Mouse (Mus musculus) liver, adult 2 months (tissue): Measurements from ENCODE around the gene Atp8b4. TPM values are rescaled to one million over a fixed set of nuclear protein-coding genes. Genes with fewer than 3 reads are reported as not detected.

Experiments used
- DNase-seq: peaks from one replicate; pipeline ENCODE4 v3.0.0-alpha.2; 2011; ENCODE audit warnings: low read depth, low spot score; ENCODE audit errors: extremely low read depth
- H3K27ac ChIP-seq: fragments of 200-500 bp; replicated peaks from 2 replicates; pipeline ENCODE4 v1.5.1; 2012; ENCODE audit warnings: low read depth, mild to moderate bottlenecking, control low read depth, inconsistent platforms, low read length; ENCODE audit not compliant: insufficient read depth
- H3K27me3 ChIP-seq: fragments of 200-500 bp; 2 replicates; pipeline ENCODE4 v1.6.1; 2012; ENCODE audit warnings: mild to moderate bottlenecking, moderate library complexity, low read length, inconsistent platforms; ENCODE audit not compliant: control insufficient read depth, insufficient read depth
- H3K36me3 ChIP-seq: fragments of 200-500 bp; 2 replicates; pipeline ENCODE4 v1.6.1; 2012; ENCODE audit warnings: low read length, inconsistent platforms; ENCODE audit not compliant: control insufficient read depth, insufficient read depth
- H3K4me1 ChIP-seq: fragments of 200-500 bp; 2 replicates; pipeline ENCODE4 v1.6.1; 2011; ENCODE audit warnings: low read length; ENCODE audit not compliant: control insufficient read depth, insufficient read depth
- H3K4me3 ChIP-seq: fragments of 200-500 bp; 2 replicates; pipeline ENCODE4 v1.5.1; 2011; ENCODE audit warnings: low read depth, mild to moderate bottlenecking, control low read depth, low read length, moderate library complexity; ENCODE audit not compliant: insufficient read depth
- H3K79me2 ChIP-seq: fragments of 200-500 bp; 2 replicates; pipeline ENCODE4 v1.6.1; 2012; ENCODE audit warnings: inconsistent platforms, mild to moderate bottlenecking, low read length, moderate library complexity; ENCODE audit not compliant: control insufficient read depth, insufficient read depth
- H3K9ac ChIP-seq: fragments of 200-500 bp; 2 replicates; pipeline ENCODE4 v1.6.1; 2012; ENCODE audit warnings: low read depth, mild to moderate bottlenecking, control low read depth, inconsistent platforms, low read length
- CTCF ChIP-seq: fragments of 200-500 bp; IDR thresholded peaks from 2 replicates; pipeline ENCODE4 v1.5.1; 2011; ENCODE audit warnings: low read depth, low read length, control low read depth
- POLR2A ChIP-seq: fragments of 200-500 bp; IDR thresholded peaks from 2 replicates; pipeline ENCODE4 v1.6.1; 2011; ENCODE audit warnings: low read length, control low read depth; ENCODE audit not compliant: insufficient read depth; ENCODE audit errors: extremely low read depth
- WGBS: fragments of 180-500 bp; shearing (Covaris S2); methylation state at CpG from one replicate; pipeline ENCODE4 v1.1.7; 2018; 5-methylcytosine and 5-hydroxymethylcytosine counted together
- polyA plus RNA-seq: library from polyadenylated mRNA; depleted of rRNA; stranded (reverse); fragments of >200 nt; gene quantifications from 2 replicates; pipeline ENCODE4 v1.2.3, GENCODE M21; 2012
- total RNA-seq: library from RNA; depleted of rRNA; stranded (reverse); fragments of >200 nt; gene quantifications from 2 replicates; pipeline ENCODE4 v1.2.3, GENCODE M21; 2014

The Atp8b4 gene
- total and polyA plus RNA-seq, 2 experiments: 0.31 to 0.55 TPM

- no peaks in the 10 kb centered on the region for H3K27me3 ChIP-seq
- DNase-seq: no peak
- H3K4me3 ChIP-seq: no peak overlapping the region
- H3K79me2 ChIP-seq: no peaks in the 10 kb centered on the region
- TF ChIP-seq POLR2A: no peak
- no peak for TF ChIP-seq CTCF
- no peaks in the 10 kb centered on the region for H3K36me3 ChIP-seq
- 74% methylated on average over 21 of the region's 21 CpGs for WGBS
- peaks cover 19% of the 10 kb centered on the region for H3K4me1 ChIP-seq
- peak overlapping the region; percentile 43; the same call in 1 of the 2 replicates for H3K27ac ChIP-seq
- no peak overlapping the region for H3K9ac ChIP-seq
Observed at GRCm38 (mm10) chr2:126361131-126361810, 139.2 kb downstream of the Atp8b4 start.

GRCm38 (mm10) chr2:126360688-126361087 is 139.8 kb downstream of the Atp8b4 start:
- H3K36me3 ChIP-seq: no peaks in the 10 kb centered on the region

GRCm38 (mm10) chr2:126359965-126360364 is 140.5 kb downstream of the Atp8b4 start:
- peak overlapping the region; percentile 99 for H3K27ac ChIP-seq
- DNase-seq: peak; percentile 89
- H3K79me2 ChIP-seq: no peaks in the 10 kb centered on the region
- H3K9ac ChIP-seq: no peak overlapping the region
- H3K27me3 ChIP-seq: no peaks in the 10 kb centered on the region
- peaks cover 19% of the 10 kb centered on the region for H3K4me1 ChIP-seq
- TF ChIP-seq CTCF: no peak
- TF ChIP-seq POLR2A: no peak
- H3K36me3 ChIP-seq: no peaks in the 10 kb centered on the region
- WGBS: 19% methylated on average over 3 of the region's 3 CpGs
- no peak overlapping the region for H3K4me3 ChIP-seq

More at GRCm38 (mm10) chr2:126360688-126361087, 139.8 kb downstream of the Atp8b4 start:
- TF ChIP-seq POLR2A (no peak), CTCF (no peak)
- no peaks in the 10 kb centered on the region for H3K79me2 ChIP-seq
- DNase-seq: peak; percentile 46
- no peak overlapping the region for H3K4me3 ChIP-seq
- peak overlapping the region; percentile 55 for H3K27ac ChIP-seq
- peaks cover 19% of the 10 kb centered on the region for H3K4me1 ChIP-seq
- no peaks in the 10 kb centered on the region for H3K27me3 ChIP-seq
- H3K9ac ChIP-seq: no peak overlapping the region
- 84% methylated on average over 6 of the region's 6 CpGs for WGBS

- no peaks in the 10 kb centered on the region for H3K36me3 ChIP-seq
- WGBS: 37% methylated on average over 1 of the region's 1 CpGs
- DNase-seq: peak; percentile 96
- no peak overlapping the region for H3K4me3 ChIP-seq
- H3K27ac ChIP-seq: peak overlapping the region; percentile 99
- TF ChIP-seq POLR2A (no peak), CTCF (no peak)
- no peaks in the 10 kb centered on the region for H3K27me3 ChIP-seq
- peaks cover 19% of the 10 kb centered on the region for H3K4me1 ChIP-seq
- no peaks in the 10 kb centered on the region for H3K79me2 ChIP-seq
- no peak overlapping the region for H3K9ac ChIP-seq
Observed at GRCm38 (mm10) chr2:126359278-126359677, 141.2 kb downstream of the Atp8b4 start.

GRCm38 (mm10) chr2:126358741-126359140 is 141.7 kb downstream of the Atp8b4 start:
- 25% methylated on average over 5 of the region's 5 CpGs for WGBS
- no peak for TF ChIP-seq CTCF
- no peak for TF ChIP-seq POLR2A

GRCm38 (mm10) chr2:126355259-126355658 is 145.2 kb downstream of the Atp8b4 start:
- H3K36me3 ChIP-seq: no peaks in the 10 kb centered on the region
- no peak for TF ChIP-seq CTCF
- TF ChIP-seq POLR2A: no peak
- no peak overlapping the region for H3K27ac ChIP-seq
- H3K79me2 ChIP-seq: no peaks in the 10 kb centered on the region
- no peaks in the 10 kb centered on the region for H3K27me3 ChIP-seq
- no peak overlapping the region for H3K9ac ChIP-seq
- peaks cover 13% of the 10 kb centered on the region for H3K4me1 ChIP-seq
- no peak overlapping the region for H3K4me3 ChIP-seq
- no peak for DNase-seq
- 96% methylated on average over 2 of the region's 2 CpGs for WGBS

More at GRCm38 (mm10) chr2:126358741-126359140, 141.7 kb downstream of the Atp8b4 start:
- no peaks in the 10 kb centered on the region for H3K27me3 ChIP-seq
- no peak overlapping the region for H3K4me3 ChIP-seq
- peak overlapping the region; percentile 99 for H3K27ac ChIP-seq
- peaks cover 19% of the 10 kb centered on the region for H3K4me1 ChIP-seq
- H3K79me2 ChIP-seq: no peaks in the 10 kb centered on the region
- H3K36me3 ChIP-seq: no peaks in the 10 kb centered on the region
- H3K9ac ChIP-seq: no peak overlapping the region
- peak; percentile 91 for DNase-seq
